Mouse (Mus musculus): ENCODE results near the gene Pom121l12. TPM values are rescaled to one million over a fixed set of nuclear protein-coding genes. Genes with fewer than 3 reads are reported as not detected.

The Pom121l12 gene
- total RNA-seq (2023) = not detected

DNA sequence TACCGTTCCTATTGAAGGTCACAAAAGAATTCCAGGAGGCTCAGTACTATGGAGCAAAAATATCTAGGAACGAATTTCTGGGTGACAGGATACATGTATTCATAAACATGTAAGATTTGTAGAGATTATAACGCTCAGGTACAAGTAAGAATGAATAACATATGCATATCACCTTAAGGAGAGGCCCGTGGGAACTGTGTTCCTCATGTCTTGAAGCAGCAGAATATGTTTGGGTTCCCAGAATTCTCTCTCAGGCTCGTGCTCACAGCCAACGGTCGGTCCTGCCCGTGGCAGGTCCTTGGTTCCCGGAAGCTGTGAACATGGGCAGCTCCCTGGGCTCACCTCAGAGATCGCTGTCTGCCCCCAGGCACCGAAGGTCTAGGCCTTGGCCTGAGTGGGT, at the start of gene Pom121l12:
TSS of gene Pom121l12 (plus strand) at position 301 of the 400 bp plus-strand sequence.

